Mouse (Mus musculus) cortical plate, adult 2 months (tissue): ENCODE results near the gene Agpat2.

Experiments
- CTCF ChIP-seq: fragments of 200-500 bp; IDR thresholded peaks from 2 replicates; pipeline ENCODE4 v1.5.1; 2011; ENCODE audit warnings: mild to moderate bottlenecking, control low read depth, low read length; ENCODE audit not compliant: insufficient read depth; ENCODE audit errors: extremely low read depth
- POLR2A ChIP-seq: fragments of 200-500 bp; IDR thresholded peaks from 2 replicates; pipeline ENCODE4 v1.6.1; 2011; ENCODE audit warnings: mild to moderate bottlenecking, low read length, control low read depth; ENCODE audit not compliant: insufficient read depth; ENCODE audit errors: extremely low read depth

- no peak for TF ChIP-seq POLR2A
- TF ChIP-seq CTCF: no peak
Observed at GRCm38 (mm10) chr2:26543155-26543554, 61.1 kb downstream of the Agpat2 start.
